Mouse (Mus musculus): ENCODE data around the gene Aurkc. TPM values are rescaled to one million over a fixed set of nuclear protein-coding genes. Genes with fewer than 3 reads are reported as not detected.
"Not testable (repeated sequence)": the region's sequence is repeated elsewhere in the genome, so short reads cannot be mapped to it uniquely, and the experiment has no call there.

Aurkc gene
- total RNA-seq (2021): not detected
- long read RNA-seq, experiment 1: 0 reads
- long read RNA-seq, experiment 2: 0 reads

DNA sequence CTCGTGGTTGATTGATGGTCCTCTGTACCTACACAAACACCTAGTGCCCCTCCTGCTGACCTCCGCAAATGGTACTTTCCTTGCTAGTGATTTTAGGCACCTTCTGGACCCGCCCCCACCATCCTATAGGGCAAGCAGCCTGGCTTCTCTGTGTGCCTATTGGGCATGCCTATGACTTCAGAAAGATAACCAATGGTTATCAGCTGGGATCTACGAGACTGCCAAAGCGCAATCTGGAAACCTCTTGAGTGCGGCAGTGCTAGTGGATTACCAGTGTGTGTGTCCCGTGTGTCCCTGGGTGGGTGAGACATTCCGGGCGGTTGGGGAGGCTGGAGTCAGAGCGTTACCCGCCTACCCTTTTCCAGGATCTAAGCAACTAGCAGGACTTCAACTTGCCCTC, at the start of gene Aurkc:
Gene Aurkc, plus strand, starts transcription at position 50 of the 400 bp plus-strand sequence.
- not testable (repeated sequence) for DNase-seq (ENCODE audit: low spot score)

DNA sequence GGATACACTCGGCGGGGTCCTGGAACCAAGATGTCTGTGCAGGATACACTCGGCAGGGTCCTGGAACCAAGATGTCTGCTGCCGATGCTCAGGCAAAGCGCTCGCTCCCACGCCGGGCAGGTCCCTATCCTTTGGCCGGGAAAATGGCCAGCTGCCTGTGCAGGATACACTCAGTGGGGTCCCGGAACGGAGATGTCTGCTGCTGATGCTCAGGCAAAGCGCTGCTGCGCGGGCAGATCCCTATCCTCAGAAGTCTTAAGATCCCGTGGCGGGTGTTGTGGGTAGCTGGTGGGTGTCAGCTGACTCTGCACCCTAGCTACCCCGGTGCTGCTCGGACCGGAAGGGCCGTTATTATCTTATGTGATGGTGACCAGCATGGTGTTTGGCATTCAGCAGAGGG, 47.0 kb upstream of the Aurkc start:
- not testable (repeated sequence) for DNase-seq (ENCODE audit: low spot score)

DNA sequence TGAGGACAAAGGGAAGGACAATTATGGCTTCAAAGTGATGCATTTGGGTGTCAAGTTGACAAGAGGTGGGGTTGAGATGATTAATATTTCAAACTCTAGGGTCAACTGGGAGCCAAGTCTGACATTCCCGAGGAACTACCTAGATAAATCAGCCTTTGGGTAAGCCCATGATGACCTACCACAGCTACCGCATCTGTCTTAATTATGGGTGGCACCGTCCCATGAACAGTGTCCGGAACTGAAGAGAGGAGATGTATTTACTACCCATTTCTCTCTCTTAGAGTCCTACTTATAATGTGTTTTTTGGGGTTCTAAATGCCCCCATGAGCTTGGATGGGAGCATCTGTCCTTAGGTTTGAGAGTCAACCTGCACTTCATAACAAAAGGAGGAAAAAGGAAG, 38.5 kb upstream of the Aurkc start:
- DNase-seq (ENCODE audit: low spot score): no peak

DNA sequence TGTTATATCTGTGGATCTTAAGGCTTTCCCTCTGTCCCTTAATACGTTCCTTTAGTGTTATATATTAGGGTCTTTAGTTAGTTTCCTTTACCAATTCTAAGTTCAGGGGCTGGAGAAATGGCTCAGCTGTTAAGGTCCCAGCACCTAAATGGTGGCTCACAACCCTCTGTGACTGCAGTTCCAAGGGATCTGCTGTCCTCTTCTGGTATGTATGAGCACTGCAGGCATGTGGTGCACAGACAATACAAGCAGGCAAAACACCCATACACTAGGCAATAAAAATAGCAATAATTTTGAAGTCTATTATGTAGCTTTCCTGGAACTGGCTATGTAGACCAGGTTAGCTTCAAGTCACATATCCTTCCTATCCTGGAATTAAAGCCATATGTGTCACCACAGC, 36.5 kb upstream of the Aurkc start:
- DNase-seq (ENCODE audit: low spot score): no peak

DNA sequence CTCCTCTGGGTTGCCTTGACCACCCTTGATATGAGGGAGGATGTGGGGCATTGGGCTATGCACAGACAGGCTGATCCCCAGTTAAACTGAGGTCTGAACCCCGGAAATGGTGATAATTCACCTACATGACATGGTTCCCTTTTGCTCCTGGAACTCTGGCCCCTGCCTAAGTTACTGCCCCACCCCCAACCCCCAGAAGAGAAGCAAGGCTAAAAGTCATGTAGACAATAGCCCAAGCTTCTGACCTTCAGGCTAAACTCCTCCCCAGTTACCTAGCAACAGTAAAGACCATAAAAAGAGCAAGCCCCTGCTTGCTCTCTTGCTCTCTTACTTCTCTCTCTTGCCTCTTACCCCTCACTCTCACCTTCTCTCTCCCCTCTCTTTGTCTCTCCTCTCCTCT, 21.5 kb upstream of the Aurkc start:
- DNase-seq (ENCODE audit: low spot score): no peak

DNA sequence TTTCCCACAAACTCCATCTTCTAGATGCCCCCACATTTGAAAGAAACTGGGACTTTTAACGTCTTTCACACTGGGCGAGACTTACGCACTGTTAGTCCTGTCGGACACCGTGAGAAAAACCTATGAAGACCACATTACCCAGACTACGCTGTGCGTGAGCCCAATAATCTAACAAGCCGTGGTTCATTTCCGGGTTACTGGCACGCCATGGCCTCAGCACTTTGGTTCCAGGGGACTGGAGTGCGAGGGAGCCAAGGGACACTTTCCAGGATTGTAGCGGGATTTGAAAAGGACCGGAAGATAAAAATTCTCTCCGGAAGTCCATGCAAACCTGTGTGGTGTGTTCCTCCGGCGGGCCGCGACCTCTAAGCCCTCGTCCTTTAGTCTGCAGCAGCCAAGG, 18.2 kb upstream of the Aurkc start:
- no peak for DNase-seq (ENCODE audit: low spot score)

DNA sequence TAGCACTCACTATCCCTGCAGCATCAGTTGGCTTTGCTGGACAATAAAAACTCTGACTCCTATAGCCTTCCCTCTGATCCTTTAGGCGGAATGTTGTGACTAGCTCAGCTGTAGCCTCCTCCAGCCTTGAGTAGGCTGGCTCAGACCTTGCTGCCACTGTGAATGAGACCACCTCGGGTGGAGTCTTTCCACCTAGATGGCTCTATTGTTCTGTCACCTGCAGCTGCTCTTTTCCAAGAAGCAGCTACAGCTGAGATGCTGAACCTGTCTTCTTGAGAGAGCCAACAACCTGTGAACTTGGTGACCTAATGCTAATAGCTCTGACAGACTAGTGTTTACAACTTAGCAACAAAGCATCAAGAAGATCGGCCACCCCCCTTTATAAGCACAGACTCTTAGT, 3.8 kb downstream of the Aurkc start:
- not testable (repeated sequence) for DNase-seq (ENCODE audit: low spot score)

DNA sequence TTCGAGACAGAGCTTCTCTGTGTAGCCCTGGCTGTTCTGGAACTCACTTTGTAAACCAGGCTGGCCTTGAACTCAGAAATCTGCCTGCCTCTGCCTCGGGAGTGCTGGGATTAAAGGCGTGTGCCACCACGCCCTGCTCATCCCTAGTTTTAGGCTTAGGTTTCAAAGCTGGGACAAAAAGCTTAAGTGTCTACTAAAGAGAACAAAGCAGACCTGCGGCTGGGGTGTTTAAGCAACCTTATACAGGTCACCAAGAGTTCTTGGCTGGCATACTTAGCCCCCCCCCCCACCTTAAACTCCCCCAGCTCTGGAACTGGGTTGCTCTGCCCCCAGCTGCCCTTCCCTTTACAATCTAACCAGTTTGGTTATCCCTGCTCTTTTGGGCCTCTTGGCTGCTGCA, 10.3 kb downstream of the Aurkc start:
- not testable (repeated sequence) for DNase-seq (ENCODE audit: low spot score)

DNA sequence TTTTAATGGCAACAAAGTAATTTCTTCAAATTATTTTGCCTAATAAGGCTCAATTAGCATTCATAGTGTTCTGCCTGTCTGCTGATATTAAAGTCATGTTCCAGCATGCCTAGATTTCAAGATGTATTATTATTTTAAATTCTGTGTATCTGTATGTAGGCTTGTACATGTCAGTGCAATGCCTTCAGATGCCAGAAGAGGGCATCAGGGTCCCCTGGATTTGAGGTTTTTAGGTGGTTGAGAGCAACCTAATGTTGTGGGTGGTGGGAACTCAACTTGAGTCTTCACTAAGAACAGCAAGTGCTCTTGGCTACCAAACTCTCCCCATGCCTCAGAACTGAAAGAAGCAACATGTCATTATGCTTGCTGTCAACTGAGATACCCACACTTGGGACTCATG, 32.3 kb downstream of the Aurkc start:
- no peak for DNase-seq (ENCODE audit: low spot score)

DNA sequence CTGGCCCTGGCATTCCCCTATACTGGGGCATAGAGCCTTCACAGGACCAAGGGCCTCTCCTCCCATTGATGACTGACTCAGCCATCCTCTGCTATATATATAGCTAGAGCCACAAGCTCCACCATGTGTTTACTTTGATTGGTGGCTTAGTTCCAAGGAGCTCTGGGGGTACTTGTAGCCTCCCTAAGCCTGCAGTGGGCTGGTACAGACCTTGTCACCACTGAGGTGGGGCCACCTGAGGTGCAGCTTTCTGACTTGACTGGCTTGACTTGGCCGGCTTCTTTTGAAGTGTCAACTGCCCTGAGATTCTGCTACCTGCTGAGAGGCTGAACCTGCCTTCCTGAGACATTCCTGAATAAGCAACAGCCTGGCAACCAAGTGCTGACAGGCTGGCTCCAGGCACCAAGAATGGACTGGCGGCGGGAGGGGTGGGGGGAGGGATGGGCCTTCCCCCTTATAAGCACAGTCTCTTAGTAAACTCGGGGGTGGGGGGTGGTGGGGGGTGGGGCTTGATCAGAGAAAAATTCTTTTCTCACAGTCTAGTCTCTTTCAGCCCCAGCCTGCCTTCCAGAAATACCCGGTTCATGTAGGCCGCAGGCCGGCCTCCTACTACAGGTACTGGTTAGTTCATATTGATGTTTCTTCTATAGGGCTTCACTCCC, 54.7 kb downstream of the Aurkc start:
- DNase-seq (ENCODE audit: low spot score): not testable (repeated sequence)

Other genes with a start within 250 kb of the Aurkc start
- 1 to 10 TPM; 3.5 to 4.2 TPM for gene Zfp954, start 126.2 kb downstream of the Aurkc start, total RNA-seq (2021)
- gene Zfp773, start 141.5 kb downstream of the Aurkc start, total RNA-seq (2021): 1 to 10 TPM; 1.2 to 1.3 TPM
- gene Zfp418, start 176.0 kb downstream of the Aurkc start, total RNA-seq (2021): 1 to 10 TPM; 1.9 to 2.2 TPM
- 1 to 10 TPM; 2.3 TPM for gene Zfp772, start 214.7 kb downstream of the Aurkc start, total RNA-seq (2021)